Mouse (Mus musculus): Measurements from ENCODE around the gene Me1. TPM values are rescaled to one million over a fixed set of nuclear protein-coding genes. Genes with fewer than 3 reads are reported as not detected.

Me1 gene
- total and polyA plus RNA-seq, 2 experiments from 2014 or later: 37.5 to 76.5 TPM

- H3K9me3 ChIP-seq (ENCODE audit: low read length): no peaks in the 10 kb centered on the region
- no peak overlapping the region for H3K9ac ChIP-seq (replicated peaks; ENCODE audit: low read length)
- no peak for TF ChIP-seq CTCF (IDR thresholded peaks at IDR 0.05; ENCODE audit: low read depth)
- no peaks in the 10 kb centered on the region for H3K36me3 ChIP-seq (ENCODE audit: insufficient read depth, low read length)
- H3K27me3 ChIP-seq (ENCODE audit: insufficient read depth, low read length): no peaks in the 10 kb centered on the region
- peak overlapping the region; percentile 89 for H3K4me3 ChIP-seq (ENCODE audit: low read length)
- no peak overlapping the region for H3K27ac ChIP-seq
- ATAC-seq (no peak), DNase-seq (ENCODE audit: low spot score) (no peak)
- no peaks in the 10 kb centered on the region for H3K4me1 ChIP-seq (ENCODE audit: insufficient read depth, low read length)
- peak overlapping the region; percentile 73 for H3K4me2 ChIP-seq (ENCODE audit: low read depth, low read length)
- 90% methylated on average over 7 of the region's 7 CpGs for WGBS
Measured at GRCm38 (mm10) chr9:86694644-86695043, 1.1 kb downstream of the Me1 start.

DNA sequence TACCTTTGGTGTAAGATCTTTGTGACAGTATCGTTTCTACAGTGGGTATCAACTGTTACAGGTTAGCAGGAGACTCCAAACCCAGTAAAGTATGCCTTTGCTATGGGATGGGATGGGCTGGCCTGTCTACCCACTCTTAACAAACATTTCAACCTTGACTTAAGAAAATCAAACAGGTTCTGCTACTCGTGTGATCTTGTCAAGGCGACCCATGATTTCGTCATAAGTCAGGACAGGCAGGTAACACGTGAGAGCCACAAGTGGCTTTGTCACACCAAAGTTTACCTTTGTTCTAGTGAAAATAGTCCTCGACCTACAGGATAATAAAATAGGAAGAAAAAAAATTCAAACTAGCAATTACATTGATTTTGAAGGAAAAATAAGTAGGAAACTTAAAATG lies 1.8 kb downstream of the Me1 start:
- TF ChIP-seq CTCF (IDR thresholded peaks at IDR 0.05; ENCODE audit: low read depth): no peak

GRCm38 (mm10) chr9:86692676-86693075 lies 3.1 kb downstream of the Me1 start:
- Histone ChIP-seq H3K27me3 (ENCODE audit: insufficient read depth, low read length) (no peaks in the 10 kb centered on the region), H3K4me3 (ENCODE audit: low read length) (no peak overlapping the region), H3K9me3 (ENCODE audit: low read length) (no peaks in the 10 kb centered on the region), H3K4me2 (ENCODE audit: low read depth, low read length) (no peak overlapping the region), H3K27ac (no peak overlapping the region), H3K4me1 (ENCODE audit: insufficient read depth, low read length) (no peaks in the 10 kb centered on the region), H3K9ac (replicated peaks; ENCODE audit: low read length) (no peak overlapping the region), H3K36me3 (ENCODE audit: insufficient read depth, low read length) (no peaks in the 10 kb centered on the region)
- DNase-seq (ENCODE audit: low spot score) (no peak), ATAC-seq (no peak)
- 83% methylated on average over 3 of the region's 3 CpGs for whole genome bisulfite sequencing
- TF ChIP-seq CTCF (IDR thresholded peaks at IDR 0.05; ENCODE audit: low read depth): peak; percentile 31

More for the DNA sequence above, 1.8 kb downstream of the Me1 start:
- ATAC-seq (no peak), DNase-seq (ENCODE audit: low spot score) (no peak)
- no peaks in the 10 kb centered on the region for H3K9me3 ChIP-seq (ENCODE audit: low read length)
- H3K27ac ChIP-seq: no peak overlapping the region
- H3K4me1 ChIP-seq (ENCODE audit: insufficient read depth, low read length): no peaks in the 10 kb centered on the region
- no peak overlapping the region for H3K4me3 ChIP-seq (ENCODE audit: low read length)
- WGBS: 91% methylated on average over 6 of the region's 6 CpGs
- no peak overlapping the region for H3K9ac ChIP-seq (replicated peaks; ENCODE audit: low read length)
- no peaks in the 10 kb centered on the region for H3K36me3 ChIP-seq (ENCODE audit: insufficient read depth, low read length)
- no peaks in the 10 kb centered on the region for H3K27me3 ChIP-seq (ENCODE audit: insufficient read depth, low read length)
- no peak overlapping the region for H3K4me2 ChIP-seq (ENCODE audit: low read depth, low read length)

- H3K9ac ChIP-seq (replicated peaks; ENCODE audit: low read length): no peak overlapping the region
- H3K36me3 ChIP-seq (ENCODE audit: insufficient read depth, low read length): no peaks in the 10 kb centered on the region
- H3K4me1 ChIP-seq (ENCODE audit: insufficient read depth, low read length): no peaks in the 10 kb centered on the region
- no peak for TF ChIP-seq CTCF (IDR thresholded peaks at IDR 0.05; ENCODE audit: low read depth)
- no peak overlapping the region for H3K4me3 ChIP-seq (ENCODE audit: low read length)
- no peak for DNase-seq (ENCODE audit: low spot score)
- no peak overlapping the region for H3K4me2 ChIP-seq (ENCODE audit: low read depth, low read length)
- H3K9me3 ChIP-seq (ENCODE audit: low read length): no peaks in the 10 kb centered on the region
- 90% methylated on average over 5 of the region's 5 CpGs for WGBS
- H3K27me3 ChIP-seq (ENCODE audit: insufficient read depth, low read length): no peaks in the 10 kb centered on the region
- ATAC-seq: no peak
- H3K27ac ChIP-seq: no peak overlapping the region
Measured at GRCm38 (mm10) chr9:86692251-86692650, 3.5 kb downstream of the Me1 start.

GRCm38 (mm10) chr9:86691101-86691500 lies 4.7 kb downstream of the Me1 start:
- Histone ChIP-seq H3K4me2 (ENCODE audit: low read depth, low read length) (no peak overlapping the region), H3K9ac (replicated peaks; ENCODE audit: low read length) (no peak overlapping the region), H3K27ac (no peak overlapping the region), H3K36me3 (ENCODE audit: insufficient read depth, low read length) (no peaks in the 10 kb centered on the region), H3K9me3 (ENCODE audit: low read length) (no peaks in the 10 kb centered on the region), H3K27me3 (ENCODE audit: insufficient read depth, low read length) (no peaks in the 10 kb centered on the region), H3K4me1 (ENCODE audit: insufficient read depth, low read length) (no peaks in the 10 kb centered on the region), H3K4me3 (ENCODE audit: low read length) (no peak overlapping the region)
- no peak for ATAC-seq
- TF ChIP-seq CTCF (IDR thresholded peaks at IDR 0.05; ENCODE audit: low read depth): no peak
- 92% methylated on average over 3 of the region's 3 CpGs for WGBS
- DNase-seq (ENCODE audit: low spot score): no peak

DNA sequence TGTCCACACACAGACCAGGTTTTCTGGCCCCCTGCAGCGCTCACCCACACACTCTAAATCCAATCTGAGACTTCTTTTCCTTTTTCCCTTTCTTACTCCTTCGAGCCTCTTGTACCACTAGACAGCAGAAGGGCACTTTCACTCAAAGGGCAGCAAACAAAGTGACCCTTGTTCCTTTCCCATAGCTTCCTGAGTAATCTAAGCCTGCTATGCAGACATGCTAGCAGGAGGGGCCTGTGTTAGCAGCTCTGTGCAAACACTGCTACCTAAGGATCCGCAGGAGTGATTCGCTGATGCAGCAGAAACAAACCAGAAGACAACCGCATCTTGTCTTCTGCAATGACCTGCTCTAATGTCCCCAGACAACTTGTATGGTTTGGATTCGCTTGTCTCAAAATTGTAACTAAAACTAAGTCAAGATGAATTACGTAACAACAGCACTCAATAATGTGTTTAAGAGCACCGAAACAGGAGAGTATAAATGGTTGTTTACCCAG lies 12.0 kb downstream of the Me1 start:
- no peaks in the 10 kb centered on the region for H3K36me3 ChIP-seq (ENCODE audit: insufficient read depth, low read length)
- H3K9me3 ChIP-seq (ENCODE audit: low read length): no peaks in the 10 kb centered on the region
- no peaks in the 10 kb centered on the region; the same call in 1 of the 2 replicates for H3K4me1 ChIP-seq (ENCODE audit: insufficient read depth, low read length)
- 64% methylated on average over 8 of the region's 8 CpGs for WGBS
- TF ChIP-seq CTCF (IDR thresholded peaks at IDR 0.05; ENCODE audit: low read depth): no peak
- H3K27me3 ChIP-seq (ENCODE audit: insufficient read depth, low read length): no peaks in the 10 kb centered on the region
- H3K4me3 ChIP-seq (ENCODE audit: low read length): no peak overlapping the region
- 0 out of 2 replicates have a peak overlapping the region, but pooled peaks have one; percentile 6 for H3K9ac ChIP-seq (replicated peaks; ENCODE audit: low read length)
- 0 out of 2 replicates have a peak overlapping the region, but pooled peaks have one; percentile 12 for H3K27ac ChIP-seq
- ATAC-seq (no peak), DNase-seq (ENCODE audit: low spot score) (no peak)
- no peak overlapping the region for H3K4me2 ChIP-seq (ENCODE audit: low read depth, low read length)

- H3K4me1 ChIP-seq (ENCODE audit: insufficient read depth, low read length): no peaks in the 10 kb centered on the region; the same call in 1 of the 2 replicates
- WGBS: 27% methylated on average over 6 of the region's 6 CpGs
- TF ChIP-seq CTCF (IDR thresholded peaks at IDR 0.05; ENCODE audit: low read depth): no peak
- peak; percentile 58 for DNase-seq (ENCODE audit: low spot score)
- no peak overlapping the region for H3K4me3 ChIP-seq (ENCODE audit: low read length)
- no peaks in the 10 kb centered on the region for H3K27me3 ChIP-seq (ENCODE audit: insufficient read depth, low read length)
- H3K9me3 ChIP-seq (ENCODE audit: low read length): no peaks in the 10 kb centered on the region
- no peak overlapping the region for H3K27ac ChIP-seq
- H3K36me3 ChIP-seq (ENCODE audit: insufficient read depth, low read length): no peaks in the 10 kb centered on the region
- no peak overlapping the region for H3K9ac ChIP-seq (replicated peaks; ENCODE audit: low read length)
- no peak overlapping the region for H3K4me2 ChIP-seq (ENCODE audit: low read depth, low read length)
- ATAC-seq: peak; percentile 50; the same call in 1 of the 2 replicates
Measured at GRCm38 (mm10) chr9:86682844-86683243, 12.9 kb downstream of the Me1 start.
